Mouse (Mus musculus) adrenal gland, postnatal 25 days (tissue): ENCODE results near the gene Shc3. TPM values are rescaled to one million over a fixed set of nuclear protein-coding genes. Genes with fewer than 3 reads are reported as not detected.

Source experiments
- DNase-seq: peaks from one replicate; pipeline ENCODE4 v3.0.0; 2021; ENCODE audit warnings: mixed read lengths
- long read RNA-seq: library from polyadenylated mRNA; stranded (forward); transcript quantifications from one replicate; pipeline ENCODE4 v2.0.0, GENCODE M21; 2021
- total RNA-seq: library from RNA; stranded (reverse); gene quantifications from 2 replicates; pipeline ENCODE4 v1.2.3, GENCODE M21; 2021

The Shc3 gene
- 1.1 and 1.8 TPM in 2 replicates for total RNA-seq
- long read RNA-seq: 0 reads

- DNase-seq: peak; percentile 79
Measured at GRCm38 (mm10) chr13:51568911-51569684, at the start of gene Shc3. Gene Shc3, minus strand, starts transcription at chr13:51569419.

DNA sequence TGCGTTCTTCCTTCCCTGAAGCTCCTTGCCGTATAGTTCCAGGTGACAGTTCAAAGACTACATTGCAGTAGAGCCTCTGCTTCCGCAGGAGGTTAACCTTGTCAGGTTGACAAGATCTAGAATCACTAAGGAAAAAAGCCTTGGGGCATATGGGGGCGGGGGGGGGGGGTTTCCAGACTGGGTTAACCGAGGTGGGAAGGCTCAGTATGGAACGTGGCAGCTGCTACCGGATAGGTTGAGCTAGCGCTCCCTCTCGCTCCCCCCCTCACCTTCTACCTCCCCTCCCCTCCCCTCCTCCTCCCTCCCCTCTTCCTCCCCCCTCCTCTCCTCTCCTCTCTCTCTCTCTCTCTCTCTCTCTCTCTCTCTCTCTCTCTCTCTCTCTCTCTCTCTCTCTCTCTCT lies 49.4 kb upstream of the Shc3 start:
- DNase-seq: no peak

GRCm38 (mm10) chr13:51617861-51618260 lies 48.6 kb upstream of the Shc3 start:
- peak; percentile 59 for DNase-seq

DNA sequence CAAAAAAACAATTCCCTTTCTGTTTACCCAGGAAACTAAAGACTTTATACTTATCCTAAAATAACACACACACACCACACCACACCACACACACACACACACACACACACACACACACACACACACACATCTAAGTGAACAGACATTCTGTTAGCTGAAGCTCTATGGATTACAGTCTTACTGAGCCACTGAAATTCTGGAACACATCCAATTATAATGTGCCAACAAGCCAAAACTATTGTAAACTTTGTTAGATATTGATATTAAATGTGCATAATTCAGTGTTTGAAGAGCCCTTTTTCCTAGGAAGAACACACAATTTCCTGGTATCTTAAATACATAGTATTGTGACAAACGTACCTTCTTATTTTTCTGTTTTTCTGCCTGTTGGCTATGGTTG lies 48.1 kb upstream of the Shc3 start:
- DNase-seq: no peak

DNA sequence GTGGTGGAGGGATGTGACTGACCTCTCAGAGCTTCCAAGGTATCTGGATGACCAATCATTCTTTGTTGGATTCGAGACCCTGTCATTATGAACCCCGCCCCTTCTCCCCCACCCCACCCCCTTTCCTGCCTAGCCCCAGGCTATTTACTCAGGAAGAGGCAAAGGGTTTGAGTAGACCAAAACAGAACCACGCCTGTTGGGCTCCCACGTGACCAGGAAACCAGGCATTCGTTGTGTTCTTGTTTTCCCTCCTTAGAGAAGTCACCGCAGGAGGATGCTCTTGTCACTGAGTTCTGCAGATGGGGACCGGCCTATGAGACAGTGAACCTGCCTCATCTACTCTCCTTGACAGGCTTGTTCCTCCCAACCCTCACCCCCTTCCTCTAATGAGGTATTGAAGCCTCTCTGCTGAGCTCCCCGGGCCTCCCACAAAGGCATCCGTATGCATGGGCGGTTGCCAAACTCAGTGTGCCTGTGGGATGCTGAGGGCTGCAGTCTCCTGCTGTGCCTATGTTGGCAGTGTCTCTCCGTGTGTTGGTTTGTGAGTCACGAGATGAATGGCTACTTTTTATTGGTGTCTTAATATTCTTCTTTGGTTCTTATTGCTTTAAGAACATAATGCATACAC lies 47.3 kb upstream of the Shc3 start:
- DNase-seq: no peak

DNA sequence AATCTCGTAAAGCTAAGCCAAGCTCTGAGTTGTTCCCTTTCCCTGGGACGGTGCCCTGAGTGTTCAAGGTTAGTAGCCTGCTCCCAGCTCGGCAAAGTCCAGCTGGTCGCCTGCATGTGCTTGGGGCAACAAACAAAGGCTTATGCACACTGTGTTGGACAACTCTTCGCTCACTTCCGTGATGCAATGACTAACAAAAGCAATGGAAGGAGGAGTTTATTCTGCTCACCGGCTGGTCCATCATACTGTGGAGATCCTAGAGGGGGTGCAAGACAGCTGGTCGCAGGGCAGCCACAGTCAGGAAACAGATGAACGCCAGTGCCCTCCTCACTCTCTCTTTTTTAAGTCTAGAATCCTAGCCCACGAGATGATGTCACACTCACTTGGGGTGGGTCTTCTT lies 46.6 kb upstream of the Shc3 start:
- no peak for DNase-seq

DNA sequence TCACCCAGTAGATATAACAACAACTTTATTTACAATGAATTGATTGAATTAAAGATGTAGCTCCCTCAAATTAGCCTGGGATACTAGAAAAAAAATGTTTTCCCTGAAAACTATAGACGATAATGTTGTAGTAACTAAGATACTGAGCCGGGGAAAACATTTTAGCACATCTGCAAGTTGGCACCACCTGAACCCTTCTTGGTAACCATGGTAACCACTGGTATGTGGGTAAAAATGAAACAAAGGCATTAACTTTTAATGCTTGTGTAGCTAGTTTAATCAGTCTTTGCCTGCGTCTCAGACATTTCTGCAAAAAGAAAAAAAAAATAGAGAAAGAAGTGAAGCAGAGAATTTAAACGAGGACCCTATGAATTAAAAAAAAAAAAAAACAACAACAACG lies 42.3 kb upstream of the Shc3 start:
- DNase-seq: no peak

- DNase-seq: no peak
Measured at GRCm38 (mm10) chr13:51611060-51611459, 41.8 kb upstream of the Shc3 start.

GRCm38 (mm10) chr13:51609231-51609630 lies 40.0 kb upstream of the Shc3 start:
- no peak for DNase-seq

- DNase-seq: no peak
Measured at GRCm38 (mm10) chr13:51603894-51604244, 34.6 kb upstream of the Shc3 start.

DNA sequence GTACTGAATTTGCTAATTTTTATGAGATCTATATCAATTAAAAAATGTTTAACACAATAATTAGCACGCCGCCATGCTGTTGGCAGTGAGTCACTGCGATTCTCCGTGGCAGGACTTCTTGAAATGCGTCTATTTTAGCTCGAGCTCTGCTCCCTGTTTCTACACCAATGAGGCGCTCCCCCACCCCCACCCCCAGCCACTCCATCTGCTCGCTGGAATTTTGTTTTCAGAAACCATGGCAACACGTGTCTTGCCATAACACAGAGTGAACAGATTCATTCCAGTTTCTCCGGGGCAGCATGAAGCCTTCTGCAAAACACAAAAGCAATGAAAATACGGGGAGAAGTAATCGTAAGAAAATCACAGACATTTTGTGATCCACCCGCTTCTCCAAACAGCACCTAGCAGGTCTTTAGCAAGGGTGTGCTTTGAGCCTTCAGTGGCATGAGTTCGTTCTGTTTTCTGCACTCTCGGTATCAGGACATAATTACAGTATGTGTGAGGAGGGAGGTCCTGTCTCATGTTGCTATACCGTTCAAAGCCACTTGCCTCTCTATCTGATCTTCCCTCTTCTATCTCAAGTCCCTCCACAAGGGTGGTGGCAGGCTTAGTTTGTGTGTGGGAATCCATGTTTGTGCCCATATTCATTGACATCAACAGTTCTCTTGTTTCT lies 34.1 kb upstream of the Shc3 start:
- no peak for DNase-seq

DNA sequence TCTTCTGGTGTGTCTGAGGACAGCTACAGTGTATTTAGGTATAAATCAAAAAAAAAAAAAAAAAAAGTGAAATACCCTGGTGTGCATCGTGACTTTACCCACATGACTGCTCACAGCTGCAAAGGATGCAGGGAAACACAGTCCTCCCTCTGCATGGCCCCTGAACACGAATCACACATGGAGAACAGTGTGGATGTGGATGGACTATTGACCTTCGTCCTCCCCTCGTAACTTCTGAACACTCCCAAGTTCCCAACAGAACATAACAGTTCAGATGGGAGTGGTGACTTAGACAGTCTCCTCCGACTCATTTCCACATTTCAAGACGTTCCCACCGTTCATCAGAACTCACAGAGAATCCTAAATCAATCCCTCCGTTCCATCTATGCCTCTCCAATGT lies 33.5 kb upstream of the Shc3 start:
- no peak for DNase-seq

DNA sequence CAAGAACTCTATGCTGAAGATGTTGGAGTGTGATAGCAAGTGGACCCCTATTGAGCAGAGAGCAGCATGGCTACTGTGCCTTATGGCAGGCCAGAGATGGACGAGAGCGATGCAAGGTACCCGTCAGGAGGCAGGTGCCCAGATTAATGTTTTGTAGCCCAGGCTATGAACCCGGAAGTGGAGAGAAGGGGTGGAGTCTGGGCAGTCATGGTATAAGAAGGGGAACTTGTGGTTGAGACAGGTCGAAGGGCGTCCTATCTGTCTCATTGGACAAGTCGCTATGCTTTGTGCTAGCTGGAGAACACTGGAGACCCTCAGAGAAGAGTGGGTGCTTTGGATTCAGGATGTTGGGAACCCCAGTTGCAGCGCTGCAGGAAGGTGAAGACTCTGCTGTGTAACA lies 30.9 kb upstream of the Shc3 start:
- DNase-seq: no peak

DNA sequence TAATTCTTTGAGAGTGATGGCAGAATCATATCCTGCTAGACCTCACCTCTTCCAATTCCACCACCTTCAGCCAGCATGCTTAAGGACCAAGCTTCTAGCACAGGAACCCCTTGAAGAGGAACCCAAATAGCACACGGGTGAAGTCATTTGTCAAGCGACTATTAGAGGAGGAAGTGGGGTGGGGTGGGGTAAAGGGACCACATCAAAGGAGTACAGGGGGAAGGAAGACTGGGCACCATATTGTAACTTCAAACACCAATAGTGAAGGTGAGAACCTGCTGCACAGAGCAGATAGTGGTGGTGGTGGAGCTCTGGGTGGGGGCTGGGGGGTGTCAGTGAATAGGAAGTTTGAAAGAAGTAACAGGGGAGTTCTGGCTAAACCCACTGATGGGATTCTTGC lies 28.8 kb upstream of the Shc3 start:
- DNase-seq: no peak

DNA sequence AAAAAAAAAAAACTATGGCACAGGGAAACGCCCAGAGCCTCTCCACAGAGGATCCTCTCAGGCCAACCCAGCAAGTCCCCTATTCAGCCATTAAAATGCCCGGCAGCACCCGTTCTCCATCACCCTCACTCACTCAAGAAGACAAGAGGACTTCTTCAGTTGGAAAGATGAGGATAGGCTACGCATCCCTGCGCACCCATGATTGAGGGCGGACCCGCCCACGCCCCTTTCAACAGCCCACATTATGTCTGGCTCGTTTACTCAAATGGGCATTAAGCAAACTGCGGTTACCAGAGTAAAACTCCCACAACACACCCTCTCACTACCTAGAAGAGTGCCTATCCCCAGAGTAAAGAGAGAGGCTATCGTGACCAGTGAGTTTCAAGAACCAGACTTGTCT lies 26.2 kb upstream of the Shc3 start:
- no peak for DNase-seq

DNA sequence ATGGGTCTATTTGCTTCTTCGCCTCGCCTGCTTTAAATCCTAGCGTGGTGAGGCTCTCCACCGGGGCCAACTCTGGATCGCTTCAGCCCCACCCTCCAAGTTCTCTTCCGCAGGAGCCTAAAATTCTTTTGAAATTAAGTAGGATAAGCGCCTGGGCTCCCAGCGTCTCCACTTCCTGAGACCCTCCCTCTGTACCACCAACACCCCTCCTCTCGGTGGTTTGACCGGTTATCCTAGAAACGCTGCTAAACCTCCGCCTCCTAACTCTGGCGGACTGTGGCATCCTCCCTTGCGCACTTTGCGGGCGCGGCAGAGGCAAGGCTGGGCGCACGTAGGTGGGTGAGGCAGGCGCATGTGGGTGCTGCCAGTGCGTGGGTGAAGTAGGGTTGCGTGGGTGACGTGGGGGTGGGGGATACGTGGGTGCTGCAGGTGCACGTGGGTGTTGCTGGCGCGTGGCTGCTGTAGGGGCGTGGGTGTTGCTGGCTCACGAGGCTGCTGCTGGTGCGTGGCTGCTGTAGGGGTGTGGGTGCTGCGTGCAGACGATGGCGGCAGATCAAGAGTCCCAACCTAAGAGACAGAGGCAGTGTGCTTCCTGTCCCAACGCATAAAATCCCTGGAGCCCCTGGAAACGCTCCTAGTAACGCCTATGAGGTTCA lies 25.6 kb upstream of the Shc3 start:
- no peak for DNase-seq

GRCm38 (mm10) chr13:51588005-51588404 lies 18.8 kb upstream of the Shc3 start:
- no peak for DNase-seq

DNA sequence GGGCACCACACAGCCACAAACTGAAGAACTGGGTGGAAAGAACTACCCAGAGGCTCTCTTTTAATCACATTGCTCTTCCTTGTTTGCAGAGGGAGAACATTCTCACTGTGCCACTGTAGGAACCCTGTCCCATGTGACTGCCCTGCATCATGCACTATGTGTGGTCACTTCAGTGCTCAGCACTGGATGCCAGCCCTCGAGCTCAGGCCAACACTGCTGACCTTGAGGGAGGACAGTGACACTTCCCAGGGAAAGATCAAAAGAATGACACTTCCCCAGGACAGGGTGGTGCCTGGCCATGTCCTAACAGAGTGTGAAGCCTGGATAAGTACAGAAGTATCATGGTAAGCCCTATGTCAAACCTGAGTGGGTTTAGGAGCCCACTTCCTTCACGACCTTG lies 13.0 kb upstream of the Shc3 start:
- no peak for DNase-seq

GRCm38 (mm10) chr13:51580263-51581044 lies 11.2 kb upstream of the Shc3 start:
- no peak for DNase-seq

- peak; percentile 12 for DNase-seq
Measured at GRCm38 (mm10) chr13:51573849-51574248, 4.6 kb upstream of the Shc3 start.

DNA sequence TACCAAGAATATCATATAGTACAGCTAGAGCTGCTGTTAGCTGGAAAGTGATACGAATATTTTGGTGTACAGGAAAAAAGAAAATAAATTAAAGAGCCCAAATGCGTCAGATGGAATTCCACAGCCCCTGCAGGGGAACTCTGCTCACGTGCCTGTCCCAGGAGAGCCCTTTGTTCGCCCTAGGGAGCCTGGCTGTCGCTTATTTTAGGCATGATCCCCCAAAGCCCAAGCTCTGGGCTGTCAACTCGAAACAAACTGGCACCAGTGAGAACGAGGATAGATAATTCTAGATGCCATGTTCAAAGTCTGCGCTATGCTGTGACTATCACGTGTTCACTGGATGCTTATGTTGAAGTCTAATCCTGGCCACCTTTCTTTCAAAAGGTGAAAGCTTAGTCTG lies 892 bp upstream of the Shc3 start:
- no peak for DNase-seq

DNA sequence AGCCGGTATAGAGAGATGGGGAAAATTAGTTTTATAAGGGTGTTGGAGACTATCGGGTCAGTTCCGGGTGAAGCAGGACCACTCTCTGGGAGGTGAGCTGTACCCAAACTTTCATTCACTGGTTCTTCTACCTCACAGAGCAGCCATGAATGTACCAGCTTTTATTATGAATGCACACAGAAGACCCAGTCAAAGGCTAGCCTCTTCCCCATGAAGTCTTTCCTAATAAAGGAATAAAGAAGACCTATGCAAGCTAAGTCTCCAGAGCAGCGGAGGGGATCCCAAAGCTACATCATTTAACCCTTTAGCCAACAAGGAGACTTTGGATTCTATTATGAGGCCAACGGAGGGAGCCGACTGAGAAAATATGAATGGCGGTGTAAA lies 458 bp upstream of the Shc3 start:
- no peak for DNase-seq
